Mouse (Mus musculus): ENCODE results near the gene Pole3.

DNA sequence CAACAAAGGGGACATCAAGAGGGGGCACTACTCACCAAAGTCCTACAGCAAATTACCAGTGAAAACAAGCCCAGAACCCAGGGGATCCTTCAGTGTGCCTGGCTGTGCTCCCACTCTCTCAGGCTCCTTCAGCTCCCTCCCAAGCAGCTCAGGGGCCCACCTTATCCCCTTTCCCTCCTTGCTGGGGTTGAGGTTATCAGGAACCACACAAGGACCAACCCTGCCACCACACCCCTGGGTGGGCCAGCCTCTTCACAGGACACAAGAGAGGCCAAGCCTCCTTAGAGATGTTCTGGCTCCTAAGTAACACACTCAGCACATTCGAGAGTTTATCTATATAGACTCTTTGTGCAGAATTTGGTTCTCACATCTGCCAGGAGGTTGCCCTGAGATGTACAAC lies 8.3 kb downstream of the Pole3 start:
- TF ChIP-seq CTCF (IDR thresholded peaks at IDR 0.05; ENCODE audit: low read depth, low read length) (no peak), POLR2A (IDR thresholded peaks at IDR 0.05; ENCODE audit: extremely low read depth, insufficient read depth, low read length) (no peak)
